Mouse (Mus musculus) embryonic facial prominence, embryonic 15.5 days (tissue): ENCODE data around the gene Ccdc103. TPM values are rescaled to one million over a fixed set of nuclear protein-coding genes. Genes with fewer than 3 reads are reported as not detected.
A peak's percentile ranks its signal among the peaks of the same experiment; 100 is the strongest.

Experiments
- ATAC-seq: fragments of 200-750 bp; cut with Nextera tagmentation; 2 replicates; pipeline ENCODE4 v1.8.0; 2017; ENCODE audit warnings: low read depth, moderate TSS enrichment; ENCODE audit not compliant: insufficient number of reproducible peaks, low FRiP score, low TSS enrichment
- H3K27ac ChIP-seq: fragments of 300-500 bp; sonication (generic); replicated peaks from 2 replicates; pipeline ENCODE4 v1.5.1; 2015; ENCODE audit warnings: mild to moderate bottlenecking, inconsistent platforms
- H3K27me3 ChIP-seq: fragments of 300-500 bp; sonication (generic); 2 replicates; pipeline ENCODE4 v1.6.1; 2015; ENCODE audit warnings: inconsistent platforms
- H3K36me3 ChIP-seq: fragments of 300-500 bp; sonication (generic); 2 replicates; pipeline ENCODE4 v1.6.1; 2015; ENCODE audit warnings: mild to moderate bottlenecking, inconsistent platforms
- H3K4me1 ChIP-seq: fragments of 300-500 bp; sonication (generic); 2 replicates; pipeline ENCODE4 v1.6.1; 2015; ENCODE audit warnings: inconsistent platforms
- H3K4me2 ChIP-seq: fragments of 300-500 bp; sonication (generic); replicated peaks from 2 replicates; pipeline ENCODE4 v1.6.1; 2015; ENCODE audit warnings: mild to moderate bottlenecking, inconsistent platforms
- H3K4me3 ChIP-seq: fragments of 300-500 bp; sonication (generic); replicated peaks from 2 replicates; pipeline ENCODE4 v1.5.1; 2015; ENCODE audit warnings: mild to moderate bottlenecking, inconsistent platforms
- H3K9ac ChIP-seq: fragments of 300-500 bp; sonication (generic); 2 replicates; pipeline ENCODE4 v1.6.1; 2015; ENCODE audit warnings: inconsistent platforms
- H3K9me3 ChIP-seq: fragments of 300-500 bp; sonication (generic); replicated peaks from 2 replicates; pipeline ENCODE4 v1.6.1; 2016; ENCODE audit warnings: inconsistent platforms
- WGBS: fragments of 180-500 bp; shearing (Covaris S2); methylation state at CpG from one replicate; pipeline ENCODE4 v1.1.7; 2015; 5-methylcytosine and 5-hydroxymethylcytosine counted together
- polyA plus RNA-seq: library from polyadenylated mRNA; unstranded; fragments of >200 nt; fragmentation: Nextera tagmentation; extraction: Ambion mirVana; gene quantifications from 2 replicates; pipeline ENCODE4 v1.2.1, GENCODE M21; 2015

Ccdc103 gene
- polyA plus RNA-seq, 1 experiment from 2014 or later: 5.5 TPM

- peak overlapping the region; percentile 65 for H3K4me2 ChIP-seq
- ATAC-seq: peak; percentile 61; the same call in 1 of the 2 replicates
- H3K9me3 ChIP-seq: no peaks in the 10 kb centered on the region
- peak overlapping the region; percentile 28; the same call in 1 of the 2 replicates for H3K9ac ChIP-seq
- 2% methylated on average over 43 of the region's 43 CpGs for WGBS
- H3K27me3 ChIP-seq: peaks cover 50% of the 10 kb centered on the region
- H3K4me1 ChIP-seq: peaks cover 10% of the 10 kb centered on the region; the same call in 1 of the 2 replicates
- H3K27ac ChIP-seq: no peak overlapping the region
- H3K36me3 ChIP-seq: no peaks in the 10 kb centered on the region
- peak overlapping the region; percentile 37 for H3K4me3 ChIP-seq
Observed at GRCm38 (mm10) chr11:102893015-102893651, 12.1 kb downstream of the Ccdc103 start.

- H3K9ac ChIP-seq: no peak overlapping the region
- ATAC-seq: no peak
- no peaks in the 10 kb centered on the region for H3K36me3 ChIP-seq
- no peak overlapping the region for H3K27ac ChIP-seq
- 84% methylated on average over 4 of the region's 4 CpGs for WGBS
- H3K27me3 ChIP-seq: peaks cover 45% of the 10 kb centered on the region
- no peaks in the 10 kb centered on the region for H3K9me3 ChIP-seq
- peaks cover 10% of the 10 kb centered on the region; the same call in 1 of the 2 replicates for H3K4me1 ChIP-seq
- H3K4me3 ChIP-seq: no peak overlapping the region
- H3K4me2 ChIP-seq: no peak overlapping the region
Observed at GRCm38 (mm10) chr11:102894716-102895115, 13.7 kb downstream of the Ccdc103 start.

GRCm38 (mm10) chr11:102895779-102896178, 14.8 kb downstream of the Ccdc103 start:
- H3K4me2 ChIP-seq: no peak overlapping the region
- H3K9ac ChIP-seq: no peak overlapping the region
- no peak for ATAC-seq
- no peak overlapping the region for H3K4me3 ChIP-seq
- whole genome bisulfite sequencing: 81% methylated on average over 9 of the region's 9 CpGs
- H3K9me3 ChIP-seq: no peaks in the 10 kb centered on the region
- peaks cover 45% of the 10 kb centered on the region for H3K27me3 ChIP-seq
- H3K36me3 ChIP-seq: no peaks in the 10 kb centered on the region
- H3K27ac ChIP-seq: no peak overlapping the region
- peaks cover 13% of the 10 kb centered on the region; the same call in 1 of the 2 replicates for H3K4me1 ChIP-seq

GRCm38 (mm10) chr11:102896641-102897040, 15.6 kb downstream of the Ccdc103 start:
- 76% methylated on average over 20 of the region's 20 CpGs for WGBS
- ATAC-seq: no peak
- Histone ChIP-seq H3K9ac (no peak overlapping the region), H3K27me3 (peaks cover 42% of the 10 kb centered on the region), H3K4me3 (no peak overlapping the region), H3K27ac (no peak overlapping the region), H3K4me2 (no peak overlapping the region), H3K9me3 (no peaks in the 10 kb centered on the region), H3K36me3 (no peaks in the 10 kb centered on the region), H3K4me1 (peaks cover 14% of the 10 kb centered on the region; the same call in 1 of the 2 replicates)

- WGBS: 67% methylated on average over 9 of the region's 9 CpGs
- Histone ChIP-seq H3K27me3 (peaks cover 31% of the 10 kb centered on the region), H3K27ac (no peak overlapping the region), H3K4me1 (peaks cover 7% of the 10 kb centered on the region; the same call in 1 of the 2 replicates), H3K36me3 (no peaks in the 10 kb centered on the region), H3K9me3 (no peaks in the 10 kb centered on the region), H3K4me2 (no peak overlapping the region), H3K4me3 (no peak overlapping the region), H3K9ac (no peak overlapping the region)
- no peak for ATAC-seq
Observed at GRCm38 (mm10) chr11:102898408-102898807, 17.4 kb downstream of the Ccdc103 start.

- Histone ChIP-seq H3K36me3 (peaks cover 3% of the 10 kb centered on the region; the same call in 1 of the 2 replicates), H3K4me3 (no peak within 1 kb of the TSS), H3K4me2 (no peak within 1 kb of the TSS), H3K4me1 (peaks cover 4% of the 10 kb centered on the region; the same call in 1 of the 2 replicates), H3K9ac (no peak within 1 kb of the TSS), H3K27me3 (peaks cover 8% of the 10 kb centered on the region; the same call in 1 of the 2 replicates), H3K27ac (no peak within 1 kb of the TSS), H3K9me3 (no peaks in the 10 kb centered on the region)
- no peak for ATAC-seq
- 10% methylated on average over 7 of the region's 7 CpGs for WGBS
Observed at GRCm38 (mm10) chr11:102900763-102901162, 19.8 kb downstream of the Ccdc103 start, which contains the start of gene Gfap. TSS of gene Gfap (minus strand) at chr11:102900912.

GRCm38 (mm10) chr11:102901199-102901598, 20.2 kb downstream of the Ccdc103 start:
- 55% methylated on average over 4 of the region's 4 CpGs for WGBS
- Histone ChIP-seq H3K4me2 (no peak overlapping the region), H3K4me1 (peaks cover 4% of the 10 kb centered on the region; the same call in 1 of the 2 replicates), H3K27me3 (0 out of 2 replicates have a peak, but pooled peaks cover 4% of the 10 kb centered on the region), H3K9me3 (no peaks in the 10 kb centered on the region), H3K27ac (no peak overlapping the region), H3K9ac (no peak overlapping the region), H3K36me3 (peaks cover 7% of the 10 kb centered on the region; the same call in 1 of the 2 replicates), H3K4me3 (no peak overlapping the region)
- no peak for ATAC-seq

GRCm38 (mm10) chr11:102902107-102902506, 21.1 kb downstream of the Ccdc103 start:
- Histone ChIP-seq H3K4me3 (no peak overlapping the region), H3K9ac (no peak overlapping the region)
- no peak for ATAC-seq

GRCm38 (mm10) chr11:102903654-102904053, 22.6 kb downstream of the Ccdc103 start:
- 74% methylated on average over 7 of the region's 7 CpGs for WGBS
- no peak for ATAC-seq
- Histone ChIP-seq H3K9me3 (no peaks in the 10 kb centered on the region), H3K27ac (no peak overlapping the region), H3K36me3 (peaks cover 32% of the 10 kb centered on the region), H3K4me3 (no peak overlapping the region), H3K4me1 (peaks cover 4% of the 10 kb centered on the region; the same call in 1 of the 2 replicates), H3K27me3 (0 out of 2 replicates have a peak, but pooled peaks cover 3% of the 10 kb centered on the region), H3K9ac (no peak overlapping the region), H3K4me2 (no peak overlapping the region)

More at GRCm38 (mm10) chr11:102902107-102902506, 21.1 kb downstream of the Ccdc103 start:
- no peak overlapping the region for H3K27ac ChIP-seq
- no peaks in the 10 kb centered on the region for H3K9me3 ChIP-seq
- 0 out of 2 replicates have a peak, but pooled peaks cover 3% of the 10 kb centered on the region for H3K27me3 ChIP-seq
- H3K36me3 ChIP-seq: peaks cover 16% of the 10 kb centered on the region
- 86% methylated on average over 5 of the region's 5 CpGs for WGBS
- no peak overlapping the region for H3K4me2 ChIP-seq
- peaks cover 4% of the 10 kb centered on the region; the same call in 1 of the 2 replicates for H3K4me1 ChIP-seq

DNA sequence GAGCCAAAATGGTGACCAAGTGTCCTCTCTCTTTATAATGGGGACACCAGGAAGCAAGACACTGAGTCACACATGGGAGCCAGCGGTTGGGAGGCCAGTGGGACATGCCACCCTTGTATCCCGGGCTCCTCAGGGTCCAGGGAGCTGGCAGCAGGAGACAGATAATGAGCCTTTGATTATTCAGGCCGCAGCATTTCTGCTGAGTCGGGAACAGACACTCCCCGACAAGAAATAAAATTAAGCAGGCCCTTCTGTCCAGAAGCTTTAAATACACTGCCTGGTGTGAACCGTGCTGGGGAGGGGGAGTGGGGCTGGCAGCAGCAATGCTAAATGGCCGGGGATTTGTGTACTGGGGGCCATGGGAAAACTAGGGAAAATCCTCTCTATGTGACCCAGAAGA, 30.4 kb downstream of the Ccdc103 start:
- Histone ChIP-seq H3K9me3 (no peaks in the 10 kb centered on the region), H3K27ac (no peak overlapping the region), H3K36me3 (peaks cover 81% of the 10 kb centered on the region), H3K27me3 (no peaks in the 10 kb centered on the region), H3K4me1 (no peaks in the 10 kb centered on the region), H3K9ac (no peak overlapping the region), H3K4me3 (no peak overlapping the region), H3K4me2 (no peak overlapping the region)
- ATAC-seq: no peak
- 77% methylated on average over 7 of the region's 7 CpGs for WGBS

- 89% methylated on average over 9 of the region's 9 CpGs for WGBS
- Histone ChIP-seq H3K4me1 (0 out of 2 replicates have a peak, but pooled peaks cover 3% of the 10 kb centered on the region), H3K36me3 (peaks cover 42% of the 10 kb centered on the region)
Observed at GRCm38 (mm10) chr11:102915380-102915779, 34.4 kb downstream of the Ccdc103 start.

More at GRCm38 (mm10) chr11:102915380-102915779, 34.4 kb downstream of the Ccdc103 start:
- H3K4me3 ChIP-seq: no peak overlapping the region
- no peaks in the 10 kb centered on the region for H3K9me3 ChIP-seq
- H3K4me2 ChIP-seq: no peak overlapping the region
- no peak overlapping the region for H3K27ac ChIP-seq
- H3K9ac ChIP-seq: no peak overlapping the region
- ATAC-seq: no peak
- no peaks in the 10 kb centered on the region for H3K27me3 ChIP-seq
